Mouse (Mus musculus): ENCODE data around the gene Pnpla2. TPM values are rescaled to one million over a fixed set of nuclear protein-coding genes. Genes with fewer than 3 reads are reported as not detected.

The Pnpla2 gene
- polyA plus RNA-seq, 1 experiment from 2014 or later = 15.9 TPM

DNA sequence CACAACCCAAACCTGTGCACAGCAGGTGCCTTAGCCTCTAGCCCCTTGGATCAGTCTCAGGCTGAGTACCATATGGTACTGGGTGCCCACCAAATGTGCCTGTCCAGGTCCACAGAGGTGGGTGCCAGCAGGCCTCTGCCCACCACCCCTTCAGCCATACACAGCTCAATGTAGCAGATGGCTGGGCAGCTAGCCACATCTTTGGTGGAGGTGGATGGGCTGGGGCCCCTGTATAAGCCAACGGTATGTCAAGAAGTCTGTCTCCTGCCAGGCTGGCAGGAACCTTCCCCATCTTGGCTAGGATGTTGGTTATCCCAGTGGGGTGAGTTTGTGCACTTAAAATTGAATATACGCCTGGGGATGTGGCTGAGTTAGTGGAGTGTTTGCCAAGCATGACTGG is 30.6 kb downstream of the Pnpla2 start:
- Histone ChIP-seq H3K4me3 (replicated peaks; ENCODE audit: low read depth, low read length) (no peak overlapping the region), H3K27ac (replicated peaks; ENCODE audit: low read depth, low read length) (no peak overlapping the region), H3K36me3 (ENCODE audit: control insufficient read depth, insufficient read depth, low read length) (0 out of 2 replicates have a peak, but pooled peaks cover 2% of the 10 kb centered on the region), H3K9ac (replicated peaks; ENCODE audit: low read length) (no peak overlapping the region), H3K4me2 (ENCODE audit: low read length) (no peak overlapping the region), H3K4me1 (ENCODE audit: control insufficient read depth, insufficient read depth, low read length) (peaks cover 20% of the 10 kb centered on the region), H3K9me3 (ENCODE audit: control insufficient read depth, low read length) (no peaks in the 10 kb centered on the region), H3K27me3 (ENCODE audit: control insufficient read depth, insufficient read depth, low read length) (no peaks in the 10 kb centered on the region)
- 88% methylated on average over 2 of the region's 2 CpGs for WGBS
- DNase-seq = no peak
- ATAC-seq (ENCODE audit: low FRiP score, low TSS enrichment) = no peak

DNA sequence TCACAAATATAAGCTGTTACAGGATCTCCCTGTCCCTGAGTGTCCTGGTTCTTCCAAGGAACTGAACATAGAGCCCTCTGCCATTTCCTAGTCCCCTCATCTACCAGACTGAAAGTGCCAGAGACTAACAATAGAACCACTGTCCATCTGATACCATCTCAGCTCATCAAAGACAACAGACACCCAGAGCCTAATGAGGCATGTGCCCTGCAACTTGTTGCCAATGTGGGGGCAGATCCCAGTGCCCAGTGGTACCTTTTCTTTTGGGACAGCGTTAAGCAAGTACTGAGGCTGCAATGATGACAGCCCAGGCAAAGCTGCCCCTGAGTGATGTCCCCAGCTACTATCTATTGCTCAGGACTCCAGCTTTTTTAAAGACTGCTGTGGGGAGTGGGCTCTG is 31.2 kb downstream of the Pnpla2 start:
- Histone ChIP-seq H3K4me1 (ENCODE audit: control insufficient read depth, insufficient read depth, low read length) (peaks cover 16% of the 10 kb centered on the region), H3K27ac (replicated peaks; ENCODE audit: low read depth, low read length) (no peak overlapping the region), H3K9me3 (ENCODE audit: control insufficient read depth, low read length) (no peaks in the 10 kb centered on the region), H3K36me3 (ENCODE audit: control insufficient read depth, insufficient read depth, low read length) (0 out of 2 replicates have a peak, but pooled peaks cover 4% of the 10 kb centered on the region), H3K9ac (replicated peaks; ENCODE audit: low read length) (no peak overlapping the region), H3K27me3 (ENCODE audit: control insufficient read depth, insufficient read depth, low read length) (no peaks in the 10 kb centered on the region), H3K4me2 (ENCODE audit: low read length) (no peak overlapping the region), H3K4me3 (replicated peaks; ENCODE audit: low read depth, low read length) (no peak overlapping the region)
- WGBS = 90% methylated on average over 1 of the region's 1 CpGs
- no peak for ATAC-seq (ENCODE audit: low FRiP score, low TSS enrichment)
- DNase-seq = no peak

DNA sequence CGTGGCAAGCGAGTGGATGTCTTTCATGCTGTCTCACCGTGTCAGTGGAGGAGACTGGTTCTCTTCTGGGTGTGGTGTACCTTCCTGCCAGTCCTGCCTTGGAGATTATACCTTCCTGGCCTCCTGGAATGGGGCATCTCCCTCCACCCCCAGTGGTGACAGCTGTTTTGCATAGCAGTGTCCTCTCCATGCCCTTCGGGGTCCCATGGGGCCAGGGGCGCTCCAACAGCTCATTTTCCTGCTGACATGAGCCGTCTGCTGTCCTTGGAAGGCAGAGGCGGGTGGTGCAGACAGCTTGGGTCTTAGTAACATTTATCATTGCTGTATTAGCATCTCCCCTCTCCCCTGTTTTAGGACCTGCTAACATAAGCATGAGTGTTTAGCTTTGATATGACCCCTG is 32.1 kb downstream of the Pnpla2 start:
- Histone ChIP-seq H3K36me3 (ENCODE audit: control insufficient read depth, insufficient read depth, low read length) (peaks cover 8% of the 10 kb centered on the region; the same call in 1 of the 2 replicates), H3K9me3 (ENCODE audit: control insufficient read depth, low read length) (no peaks in the 10 kb centered on the region), H3K4me1 (ENCODE audit: control insufficient read depth, insufficient read depth, low read length) (peaks cover 9% of the 10 kb centered on the region), H3K4me3 (replicated peaks; ENCODE audit: low read depth, low read length) (no peak overlapping the region), H3K27ac (replicated peaks; ENCODE audit: low read depth, low read length) (no peak overlapping the region), H3K4me2 (ENCODE audit: low read length) (no peak overlapping the region), H3K9ac (replicated peaks; ENCODE audit: low read length) (no peak overlapping the region), H3K27me3 (ENCODE audit: control insufficient read depth, insufficient read depth, low read length) (no peaks in the 10 kb centered on the region)
- ATAC-seq (ENCODE audit: low FRiP score, low TSS enrichment) (no peak), DNase-seq (no peak)
- WGBS = 81% methylated on average over 7 of the region's 7 CpGs

DNA sequence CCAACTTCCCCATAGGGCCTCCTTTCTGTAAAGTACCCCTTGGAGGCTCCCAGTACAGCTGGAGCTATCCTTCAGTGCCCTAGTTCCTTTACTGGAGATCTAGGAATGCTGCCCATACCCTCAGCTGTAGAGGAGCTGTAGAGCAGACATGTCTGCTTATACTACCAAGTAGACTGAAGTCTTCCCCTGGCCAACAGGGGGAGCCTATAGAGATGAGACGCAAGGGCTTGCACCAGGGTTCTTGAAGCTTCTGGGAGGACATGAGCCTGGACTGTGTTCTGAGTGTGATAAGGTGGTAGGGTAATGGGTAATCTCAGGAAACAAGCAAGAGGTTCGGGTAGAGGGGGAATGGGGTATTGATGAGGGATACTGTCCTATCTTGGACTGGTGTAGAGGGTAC is 36.2 kb downstream of the Pnpla2 start:
- H3K9me3 ChIP-seq (ENCODE audit: control insufficient read depth, low read length) = no peaks in the 10 kb centered on the region
- no peak for DNase-seq
- no peak overlapping the region for H3K27ac ChIP-seq (replicated peaks; ENCODE audit: low read depth, low read length)
- peaks cover 30% of the 10 kb centered on the region; the same call in 1 of the 2 replicates for H3K36me3 ChIP-seq (ENCODE audit: control insufficient read depth, insufficient read depth, low read length)
- no peak overlapping the region for H3K4me2 ChIP-seq (ENCODE audit: low read length)
- no peak for ATAC-seq (ENCODE audit: low FRiP score, low TSS enrichment)
- no peaks in the 10 kb centered on the region; the same call in 1 of the 2 replicates for H3K4me1 ChIP-seq (ENCODE audit: control insufficient read depth, insufficient read depth, low read length)
- H3K27me3 ChIP-seq (ENCODE audit: control insufficient read depth, insufficient read depth, low read length) = no peaks in the 10 kb centered on the region
- WGBS = 79% methylated on average over 2 of the region's 2 CpGs
- H3K4me3 ChIP-seq (replicated peaks; ENCODE audit: low read depth, low read length) = no peak overlapping the region
- no peak overlapping the region for H3K9ac ChIP-seq (replicated peaks; ENCODE audit: low read length)

DNA sequence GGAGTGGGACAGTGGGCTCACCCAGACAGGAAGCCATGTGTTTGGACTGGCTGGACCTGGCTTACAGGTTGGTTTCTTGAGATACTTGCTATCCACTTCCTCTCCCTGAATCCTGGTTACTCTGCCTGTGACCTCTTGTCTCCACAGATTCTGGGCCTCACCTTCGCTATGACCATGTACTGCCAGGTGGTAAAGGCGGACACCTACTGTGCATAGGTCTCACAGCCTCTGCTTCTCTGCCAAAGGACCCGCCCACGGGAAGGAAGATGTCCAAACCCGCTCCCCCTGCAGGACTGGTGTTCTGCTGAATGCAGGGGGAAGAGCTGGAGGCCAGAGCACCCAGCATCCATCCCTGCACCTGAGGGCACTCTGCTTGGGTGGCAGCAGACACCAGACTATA is 37.7 kb downstream of the Pnpla2 start:
- no peak for ATAC-seq (ENCODE audit: low FRiP score, low TSS enrichment)
- no peak overlapping the region for H3K4me3 ChIP-seq (replicated peaks; ENCODE audit: low read depth, low read length)
- no peak overlapping the region for H3K27ac ChIP-seq (replicated peaks; ENCODE audit: low read depth, low read length)

DNA sequence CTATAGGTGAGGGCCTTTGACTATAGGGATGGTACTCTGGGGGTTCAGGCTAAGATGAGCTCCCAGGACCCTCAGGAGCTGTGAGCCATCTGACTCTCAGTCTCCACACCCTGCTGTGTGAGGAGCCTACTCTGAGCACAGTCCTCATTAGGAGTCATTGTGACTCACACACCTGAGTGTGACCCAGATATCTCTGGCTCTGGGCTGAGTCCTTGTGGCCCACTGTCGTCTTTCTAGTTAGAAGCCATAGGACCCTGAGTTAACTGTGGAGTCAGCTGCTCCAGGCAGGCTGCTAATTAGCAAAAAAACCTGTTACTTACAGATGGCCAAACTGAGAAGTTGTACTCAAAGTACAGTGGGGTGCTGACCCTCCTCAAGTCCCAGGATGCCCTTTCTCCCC is 38.7 kb downstream of the Pnpla2 start:
- ATAC-seq (ENCODE audit: low FRiP score, low TSS enrichment) (no peak), DNase-seq (no peak)
- no peaks in the 10 kb centered on the region for H3K9me3 ChIP-seq (ENCODE audit: control insufficient read depth, low read length)
- no peaks in the 10 kb centered on the region for H3K27me3 ChIP-seq (ENCODE audit: control insufficient read depth, insufficient read depth, low read length)
- H3K4me1 ChIP-seq (ENCODE audit: control insufficient read depth, insufficient read depth, low read length) = no peaks in the 10 kb centered on the region
- no peak overlapping the region for H3K27ac ChIP-seq (replicated peaks; ENCODE audit: low read depth, low read length)
- no peak overlapping the region for H3K9ac ChIP-seq (replicated peaks; ENCODE audit: low read length)
- H3K4me3 ChIP-seq (replicated peaks; ENCODE audit: low read depth, low read length) = no peak overlapping the region
- WGBS = 92% methylated on average over 1 of the region's 1 CpGs
- H3K36me3 ChIP-seq (ENCODE audit: control insufficient read depth, insufficient read depth, low read length) = peaks cover 39% of the 10 kb centered on the region; the same call in 1 of the 2 replicates
- H3K4me2 ChIP-seq (ENCODE audit: low read length) = no peak overlapping the region

More for the DNA sequence above, 37.7 kb downstream of the Pnpla2 start:
- Histone ChIP-seq H3K27me3 (ENCODE audit: control insufficient read depth, insufficient read depth, low read length) (no peaks in the 10 kb centered on the region), H3K4me2 (ENCODE audit: low read length) (no peak overlapping the region), H3K36me3 (ENCODE audit: control insufficient read depth, insufficient read depth, low read length) (peaks cover 39% of the 10 kb centered on the region; the same call in 1 of the 2 replicates), H3K9ac (replicated peaks; ENCODE audit: low read length) (no peak overlapping the region), H3K4me1 (ENCODE audit: control insufficient read depth, insufficient read depth, low read length) (no peaks in the 10 kb centered on the region), H3K9me3 (ENCODE audit: control insufficient read depth, low read length) (no peaks in the 10 kb centered on the region)
- no peak for DNase-seq
- WGBS = 91% methylated on average over 5 of the region's 5 CpGs

DNA sequence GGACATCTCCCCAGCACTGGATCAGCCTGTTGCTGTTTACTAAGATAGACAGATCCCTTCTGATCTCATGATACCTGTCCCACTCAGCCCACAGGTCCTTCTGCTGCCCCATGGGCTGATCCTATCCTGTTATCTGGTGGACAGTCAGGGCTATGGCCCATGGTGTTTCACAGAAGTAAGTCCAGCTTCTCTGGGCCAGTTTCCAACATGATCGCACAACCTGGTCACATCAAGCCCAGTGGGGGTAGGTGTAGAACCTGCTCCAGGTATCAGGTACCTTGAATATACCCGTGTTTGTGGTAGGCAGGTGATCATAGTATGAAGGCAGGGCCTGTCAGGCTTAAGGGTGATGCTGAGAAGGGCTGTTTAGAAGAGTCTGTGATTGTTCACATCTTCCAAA is 40.4 kb downstream of the Pnpla2 start:
- H3K27ac ChIP-seq (replicated peaks; ENCODE audit: low read depth, low read length) = no peak overlapping the region
- WGBS = 80% methylated on average over 2 of the region's 2 CpGs
- no peaks in the 10 kb centered on the region for H3K4me1 ChIP-seq (ENCODE audit: control insufficient read depth, insufficient read depth, low read length)
- H3K4me2 ChIP-seq (ENCODE audit: low read length) = no peak overlapping the region
- no peak for DNase-seq
- no peak overlapping the region for H3K9ac ChIP-seq (replicated peaks; ENCODE audit: low read length)
- H3K27me3 ChIP-seq (ENCODE audit: control insufficient read depth, insufficient read depth, low read length) = no peaks in the 10 kb centered on the region
- no peak for ATAC-seq (ENCODE audit: low FRiP score, low TSS enrichment)
- peaks cover 49% of the 10 kb centered on the region for H3K36me3 ChIP-seq (ENCODE audit: control insufficient read depth, insufficient read depth, low read length)
- no peaks in the 10 kb centered on the region for H3K9me3 ChIP-seq (ENCODE audit: control insufficient read depth, low read length)
- no peak overlapping the region for H3K4me3 ChIP-seq (replicated peaks; ENCODE audit: low read depth, low read length)

DNA sequence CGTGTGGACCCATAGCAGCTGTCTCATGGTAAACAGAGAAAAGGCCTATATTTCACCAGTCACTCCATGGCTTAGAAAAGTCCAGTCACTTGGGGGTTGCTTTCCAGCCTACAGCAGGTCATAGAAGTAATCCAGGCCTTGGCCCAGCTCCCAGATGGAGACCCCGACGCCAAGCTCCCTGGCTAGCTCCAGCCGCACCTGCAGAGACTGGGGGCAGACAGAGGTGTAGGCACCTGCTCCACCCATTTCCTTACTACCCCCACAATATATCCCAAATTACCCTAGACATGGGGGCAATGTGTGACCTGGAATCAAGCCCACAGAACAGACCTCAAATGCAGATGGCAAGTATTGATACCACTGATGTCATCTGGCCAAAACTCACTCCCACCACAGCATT is 40.9 kb downstream of the Pnpla2 start:
- ATAC-seq (ENCODE audit: low FRiP score, low TSS enrichment) = no peak
- Histone ChIP-seq H3K4me3 (replicated peaks; ENCODE audit: low read depth, low read length) (no peak overlapping the region), H3K4me1 (ENCODE audit: control insufficient read depth, insufficient read depth, low read length) (no peaks in the 10 kb centered on the region), H3K9ac (replicated peaks; ENCODE audit: low read length) (no peak overlapping the region), H3K4me2 (ENCODE audit: low read length) (no peak overlapping the region), H3K27ac (replicated peaks; ENCODE audit: low read depth, low read length) (no peak overlapping the region), H3K27me3 (ENCODE audit: control insufficient read depth, insufficient read depth, low read length) (no peaks in the 10 kb centered on the region), H3K9me3 (ENCODE audit: control insufficient read depth, low read length) (no peaks in the 10 kb centered on the region), H3K36me3 (ENCODE audit: control insufficient read depth, insufficient read depth, low read length) (peaks cover 45% of the 10 kb centered on the region)
- 89% methylated on average over 4 of the region's 4 CpGs for WGBS
- DNase-seq = no peak

DNA sequence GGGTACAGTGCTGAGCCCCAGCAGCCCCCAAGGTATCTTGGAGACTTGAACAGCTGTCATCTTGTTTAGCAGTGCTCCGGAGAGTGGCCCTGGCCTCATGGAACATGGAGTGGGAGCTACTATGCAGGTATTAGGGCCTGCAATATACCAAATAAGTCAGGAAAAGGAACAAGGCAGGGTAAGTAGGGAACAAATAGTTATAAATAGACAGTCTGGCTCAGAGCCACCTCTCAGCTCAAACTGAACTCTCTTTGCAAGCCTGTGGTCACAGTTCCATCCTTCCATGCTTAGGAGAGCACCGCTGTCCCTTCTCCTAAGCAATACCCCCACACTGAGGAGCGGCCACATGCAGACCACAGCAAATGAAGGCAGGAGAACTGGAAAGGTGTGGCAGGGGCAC is 42.6 kb downstream of the Pnpla2 start:
- DNase-seq (no peak), ATAC-seq (ENCODE audit: low FRiP score, low TSS enrichment) (no peak)
- no peak overlapping the region for H3K4me2 ChIP-seq (ENCODE audit: low read length)
- no peak overlapping the region for H3K4me3 ChIP-seq (replicated peaks; ENCODE audit: low read depth, low read length)
- H3K9me3 ChIP-seq (ENCODE audit: control insufficient read depth, low read length) = no peaks in the 10 kb centered on the region
- WGBS = 95% methylated on average over 3 of the region's 3 CpGs
- H3K9ac ChIP-seq (replicated peaks; ENCODE audit: low read length) = no peak overlapping the region
- H3K27me3 ChIP-seq (ENCODE audit: control insufficient read depth, insufficient read depth, low read length) = no peaks in the 10 kb centered on the region
- H3K4me1 ChIP-seq (ENCODE audit: control insufficient read depth, insufficient read depth, low read length) = no peaks in the 10 kb centered on the region
- no peak overlapping the region for H3K27ac ChIP-seq (replicated peaks; ENCODE audit: low read depth, low read length)
- peaks cover 42% of the 10 kb centered on the region for H3K36me3 ChIP-seq (ENCODE audit: control insufficient read depth, insufficient read depth, low read length)
